Mouse (Mus musculus): ENCODE measurements around the gene Stat5b.

The Stat5b gene

DNA sequence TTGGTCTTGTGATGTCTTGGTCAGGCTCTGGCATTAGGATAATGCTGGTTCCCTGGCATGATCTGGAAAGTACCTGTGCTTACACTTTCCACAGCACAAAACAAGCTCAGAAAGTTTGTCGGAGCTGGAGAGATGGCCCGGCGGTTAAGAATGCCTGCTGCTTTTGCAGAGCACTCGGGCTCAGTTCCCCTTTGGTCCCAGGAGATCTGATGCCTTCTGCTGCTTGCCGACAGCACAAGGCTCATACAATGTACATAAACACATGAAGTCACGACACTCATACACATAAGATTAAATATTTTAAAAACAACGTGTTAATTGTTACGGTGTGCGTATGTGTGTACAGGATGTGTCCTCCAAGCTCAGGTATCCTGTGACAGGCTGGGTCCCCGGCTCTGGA, 74.6 kb downstream of the Stat5b start:
- no peak for DNase-seq (ENCODE audit: extremely low read depth, insufficient read length, low spot score)

DNA sequence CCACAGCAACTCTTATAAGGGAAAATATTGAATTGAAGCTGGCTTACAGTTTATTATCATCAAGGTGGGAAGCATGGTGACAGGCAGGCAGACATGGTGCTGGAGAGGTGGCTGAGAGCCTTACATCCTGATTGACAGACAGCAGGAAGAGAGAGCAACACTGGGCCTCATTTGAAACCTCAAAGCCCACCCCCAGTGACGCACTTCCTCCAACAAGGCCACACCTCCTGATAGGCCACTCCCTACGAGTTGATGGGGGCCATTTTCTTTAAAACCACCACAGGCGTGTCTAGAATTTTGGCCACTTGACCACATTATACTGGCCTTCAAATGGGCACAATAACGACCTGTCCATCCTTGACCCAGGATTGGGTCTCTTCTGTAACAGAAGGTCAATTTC, 76.3 kb downstream of the Stat5b start:
- no peak for DNase-seq (ENCODE audit: extremely low read depth, insufficient read length, low spot score)

DNA sequence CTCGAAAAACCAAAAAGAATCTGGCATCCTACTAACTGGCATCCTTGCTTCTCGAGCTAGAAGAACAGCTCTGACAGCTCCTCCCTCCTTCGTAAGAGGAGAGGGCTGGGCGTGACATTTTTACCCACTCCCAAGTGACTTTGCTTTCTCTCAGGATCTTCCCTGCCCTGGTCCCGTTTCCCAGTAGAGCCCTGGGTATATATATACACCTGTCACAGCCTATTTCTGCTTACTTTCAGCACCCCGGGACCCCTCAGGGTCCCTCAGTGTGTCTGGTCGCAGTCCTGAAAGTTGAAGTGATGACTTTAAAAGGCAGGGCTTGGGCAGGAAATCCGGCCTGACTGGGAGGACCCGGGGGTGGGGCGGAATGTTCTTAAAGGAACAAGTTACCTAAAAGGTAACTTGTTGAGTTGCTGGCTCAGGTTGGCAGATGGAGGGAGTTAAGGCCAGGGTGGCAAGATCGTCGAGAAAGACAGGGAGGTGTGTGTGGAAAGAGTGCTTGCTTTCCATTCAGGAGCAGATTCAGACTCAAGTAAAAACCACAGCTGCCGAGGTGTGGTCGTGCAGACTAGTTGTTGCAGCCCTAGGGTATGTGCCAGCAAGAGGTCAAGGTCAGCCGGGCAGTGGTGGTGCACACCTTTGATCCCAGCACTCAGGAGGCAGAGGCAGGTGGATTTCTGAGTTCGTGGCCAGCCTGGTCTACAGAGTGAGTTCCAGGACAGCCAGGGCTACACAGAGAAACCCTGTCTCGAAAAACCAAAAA, 79.7 kb downstream of the Stat5b start, which contains the start of gene Ghdc:
TSS of gene Ghdc (minus strand) at position 312 of the 763 bp plus-strand sequence.
- peak; percentile 80 for DNase-seq (ENCODE audit: extremely low read depth, insufficient read length, low spot score)

DNA sequence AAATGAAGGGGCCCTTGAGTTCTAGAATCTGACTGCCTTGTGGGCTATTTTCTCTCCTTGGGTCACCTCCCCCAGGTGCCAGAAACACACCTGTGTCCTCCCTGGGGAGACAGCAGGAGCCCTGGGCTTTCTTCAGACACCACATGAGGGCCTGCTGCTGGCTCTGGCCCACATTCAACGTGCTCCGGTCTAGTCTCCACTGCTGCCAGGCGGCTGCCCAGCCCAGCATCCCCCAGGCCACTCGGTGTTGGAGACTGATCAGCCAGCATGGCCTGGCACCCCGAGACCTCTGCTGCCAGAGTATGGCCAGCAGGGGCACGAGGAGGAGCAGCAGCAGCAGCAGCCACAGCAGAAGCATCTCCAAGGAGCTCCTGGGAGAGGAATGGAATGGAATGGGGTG, 80.5 kb downstream of the Stat5b start:
- peak; percentile 38 for DNase-seq (ENCODE audit: extremely low read depth, insufficient read length, low spot score)

DNA sequence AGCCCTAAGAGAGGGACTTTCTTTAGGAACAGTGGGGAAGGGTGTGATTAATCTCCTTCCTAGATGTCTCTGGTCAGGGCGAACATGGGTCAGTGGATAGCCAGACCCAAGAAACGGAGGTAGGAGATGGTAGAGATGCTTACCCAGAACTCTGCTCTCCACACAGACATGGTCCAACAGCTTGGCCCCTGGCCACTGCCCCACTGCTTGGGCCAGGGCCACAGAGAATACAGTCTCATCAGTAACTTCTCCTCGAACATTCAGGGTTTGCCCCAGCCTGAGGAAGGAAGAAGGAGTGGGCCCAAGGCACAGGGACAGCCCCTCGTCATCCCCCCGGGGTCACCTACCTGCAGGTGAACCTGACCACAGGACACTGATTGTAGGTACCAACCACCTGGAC, 82.7 kb downstream of the Stat5b start:
- DNase-seq (ENCODE audit: extremely low read depth, insufficient read length, low spot score), result no peak

DNA sequence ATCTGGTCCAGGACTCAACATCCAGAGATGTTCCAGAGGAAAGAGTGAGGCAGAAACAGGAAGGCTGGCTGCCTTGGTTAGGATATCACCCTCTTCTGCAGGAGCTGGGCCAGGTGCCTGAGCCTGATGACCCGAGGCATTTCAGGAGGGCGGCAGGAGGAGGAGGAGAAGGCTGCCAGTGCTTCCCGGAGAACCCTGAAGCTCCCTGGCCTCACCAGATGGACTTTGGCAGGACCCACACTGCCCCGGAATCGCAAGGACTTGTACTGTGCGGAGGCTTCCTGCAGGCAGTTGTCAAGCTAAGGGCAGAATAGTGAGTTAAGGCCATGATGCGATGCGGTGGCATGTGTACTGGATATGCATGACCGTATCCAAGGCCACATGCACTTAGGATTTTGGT, 83.8 kb downstream of the Stat5b start:
- no peak for DNase-seq (ENCODE audit: extremely low read depth, insufficient read length, low spot score)

DNA sequence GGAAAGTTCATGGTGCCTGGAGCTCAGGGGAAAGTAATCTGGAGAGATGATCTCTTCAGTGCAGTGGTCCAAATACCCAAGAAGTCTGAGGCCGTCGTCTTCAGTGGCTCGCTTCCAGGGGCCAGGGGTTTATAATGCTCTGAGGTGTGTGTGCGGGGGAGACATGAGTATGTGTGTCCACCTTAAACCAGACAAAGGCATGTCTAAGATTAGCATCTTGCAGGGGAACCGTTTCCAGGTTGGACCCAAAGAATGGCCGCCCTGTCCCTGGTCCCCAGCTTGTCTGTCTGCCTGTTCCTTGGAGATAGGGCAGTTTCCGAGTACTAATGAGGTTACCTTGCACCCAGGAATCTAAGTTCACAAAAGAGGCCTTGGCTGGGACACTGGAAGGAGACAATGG, 87.7 kb downstream of the Stat5b start, which contains the start of gene Hcrt:
TSS of gene Hcrt (minus strand) at position 101 of the 400 bp plus-strand sequence.
- DNase-seq (ENCODE audit: extremely low read depth, insufficient read length, low spot score), result no peak

DNA sequence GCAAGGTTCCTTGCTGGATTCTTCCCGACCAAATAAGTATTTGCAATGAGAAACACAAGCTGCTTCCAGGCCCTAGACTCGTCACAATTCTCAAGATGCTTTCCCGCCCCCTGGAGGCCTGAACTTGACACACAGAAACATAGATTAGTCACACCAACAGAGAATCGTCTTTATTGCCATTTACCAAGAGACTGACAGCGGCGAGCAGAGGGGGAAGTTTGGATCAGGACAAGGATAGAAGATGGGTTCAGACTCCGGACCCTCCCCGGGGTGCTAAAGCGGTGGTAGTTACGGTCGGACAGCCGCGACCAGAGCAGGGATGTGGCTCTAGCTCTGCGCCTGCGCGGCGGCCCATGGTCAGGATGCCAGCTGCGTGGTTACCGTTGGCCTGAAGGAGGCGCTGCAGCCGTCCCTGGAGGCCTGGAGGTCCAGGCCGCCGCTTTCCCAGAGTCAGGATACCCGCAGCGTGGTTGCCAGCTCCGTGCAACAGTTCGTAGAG, 88.9 kb downstream of the Stat5b start:
- no peak for DNase-seq (ENCODE audit: extremely low read depth, insufficient read length, low spot score)

DNA sequence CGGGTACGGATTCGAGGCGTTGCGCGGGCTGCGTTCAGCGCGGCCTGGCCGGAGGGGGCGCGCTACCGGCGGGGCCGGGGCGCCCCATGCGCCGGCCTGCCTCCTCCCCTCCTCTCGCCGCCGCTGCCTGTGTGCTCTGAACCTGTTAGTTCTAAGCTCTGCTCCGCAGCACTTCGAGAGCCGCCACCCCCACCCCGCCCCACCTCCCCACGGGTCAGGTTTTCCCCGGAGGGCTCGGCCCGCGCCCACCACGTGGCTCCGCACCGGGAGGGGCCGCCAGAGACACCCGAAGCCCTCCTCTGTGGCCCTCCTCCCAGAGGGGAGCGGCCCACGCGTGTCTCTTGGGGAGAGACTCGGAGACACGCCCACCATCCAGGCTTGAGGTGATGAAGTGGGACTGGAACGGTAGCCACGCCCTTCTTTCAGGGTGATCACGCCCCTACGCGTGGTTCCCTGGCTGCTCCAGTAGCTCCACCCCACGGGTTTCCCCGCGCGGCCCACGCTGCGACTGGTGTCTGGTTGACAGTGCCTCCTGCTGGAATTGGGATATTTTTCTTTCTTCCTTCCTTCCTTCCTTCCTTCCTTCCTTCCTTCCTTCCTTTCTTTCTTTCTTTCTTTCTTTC, 90.8 kb downstream of the Stat5b start, which contains the start of gene Kcnh4:
TSS of gene Kcnh4 (minus strand) at position 332 of the 623 bp plus-strand sequence.
- DNase-seq (ENCODE audit: extremely low read depth, insufficient read length, low spot score), result no peak

DNA sequence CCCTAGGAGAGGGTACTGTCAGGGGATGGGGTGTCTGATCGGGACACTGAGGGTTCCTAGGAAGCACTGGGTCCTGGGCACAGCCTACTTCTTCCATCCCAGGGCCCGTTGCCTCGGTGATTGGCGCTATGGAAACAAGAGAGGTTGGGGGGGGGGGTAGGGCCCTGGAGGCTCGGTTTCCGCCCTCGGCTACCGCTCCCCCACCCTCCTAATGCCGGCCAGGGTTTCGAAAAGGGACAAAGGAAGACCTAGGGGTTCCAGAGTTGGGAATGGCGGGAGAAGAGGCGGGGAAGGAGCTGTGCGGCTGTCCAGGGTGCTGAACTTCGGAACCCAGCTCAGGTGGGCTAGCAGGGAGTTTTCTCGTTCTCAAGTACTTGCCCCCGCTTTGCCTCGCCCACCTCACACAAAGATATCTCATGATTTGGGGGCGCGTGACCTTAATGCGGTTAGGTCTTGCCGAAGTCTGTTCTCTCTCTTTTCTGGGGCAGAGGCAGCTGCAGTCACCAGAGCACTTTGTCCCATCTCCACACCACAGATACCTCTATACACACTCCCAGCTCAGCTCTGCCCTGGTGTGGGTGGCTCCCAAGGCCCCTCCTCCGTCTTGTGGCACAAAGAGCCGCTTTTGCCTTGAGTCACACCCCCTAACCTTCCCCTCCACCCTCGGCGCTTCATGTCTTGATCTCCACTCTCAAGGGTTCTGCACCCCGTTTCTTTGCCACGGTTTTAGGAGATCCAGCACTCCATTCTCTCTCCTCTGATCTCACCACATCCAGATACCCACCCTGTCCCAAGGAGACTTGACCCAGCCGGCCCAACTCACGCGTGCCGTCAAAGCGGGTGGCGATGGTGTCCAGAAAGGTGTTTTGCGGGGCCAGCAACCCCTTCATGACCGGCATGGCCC, 91.6 kb downstream of the Stat5b start:
- no peak for DNase-seq (ENCODE audit: extremely low read depth, insufficient read length, low spot score)

DNA sequence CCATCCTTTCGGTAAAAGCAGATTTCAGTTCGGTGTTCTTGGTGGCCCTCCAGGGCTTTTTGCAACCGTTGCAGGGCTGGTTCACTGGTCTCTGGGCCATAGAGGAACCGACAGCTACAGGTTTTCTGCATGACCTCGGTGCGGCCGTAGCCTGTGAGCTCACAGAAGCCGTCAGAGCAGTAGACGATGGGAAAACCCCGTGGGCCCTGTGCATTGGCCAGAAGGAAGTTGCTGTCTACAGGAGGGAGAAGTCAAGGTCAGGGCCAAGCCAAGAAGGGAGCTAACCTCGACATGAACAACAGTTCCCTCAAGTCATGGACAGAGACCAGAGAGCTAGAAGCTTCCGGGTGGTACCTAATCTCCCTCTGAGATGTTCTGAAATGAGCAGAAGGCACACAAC, 93.0 kb downstream of the Stat5b start:
- no peak for DNase-seq (ENCODE audit: extremely low read depth, insufficient read length, low spot score)

DNA sequence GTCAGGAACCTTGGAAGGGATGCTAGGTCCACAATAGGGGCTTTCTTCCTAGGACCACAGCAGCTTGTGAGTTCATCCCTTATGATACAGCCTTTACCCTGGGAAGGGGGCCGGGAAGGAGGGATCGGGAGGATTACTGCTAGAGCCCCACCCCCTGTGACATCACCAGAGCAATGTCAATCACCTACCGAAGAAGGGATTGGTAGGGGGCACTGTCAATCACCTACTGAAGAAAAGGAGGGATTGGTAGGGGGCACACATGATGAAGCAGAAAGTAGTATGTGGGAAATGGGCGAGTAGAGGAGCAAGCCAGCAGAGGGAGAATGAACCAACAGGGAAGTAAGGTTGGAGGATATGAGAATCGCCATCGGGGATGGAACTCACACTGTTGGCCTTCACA, 94.0 kb downstream of the Stat5b start:
- DNase-seq (ENCODE audit: extremely low read depth, insufficient read length, low spot score), result no peak

DNA sequence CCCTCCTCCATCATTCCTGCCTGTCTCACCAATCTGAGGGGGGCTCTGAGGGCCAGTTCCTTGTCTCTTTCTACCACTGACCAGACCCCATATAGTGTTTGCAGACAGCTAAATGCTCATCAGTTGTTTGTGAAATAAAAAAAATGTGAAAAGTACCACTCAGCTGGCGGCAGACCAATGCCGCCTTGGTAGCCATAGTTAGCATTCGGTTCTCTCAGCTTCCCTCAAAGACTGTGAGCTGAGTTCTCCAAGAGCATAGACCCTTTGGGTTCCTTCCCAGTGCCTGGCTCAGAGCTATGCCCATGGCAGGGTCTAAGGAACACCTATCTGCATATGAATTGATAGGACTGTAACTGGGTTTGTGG, 95.8 kb downstream of the Stat5b start:
- no peak for DNase-seq (ENCODE audit: extremely low read depth, insufficient read length, low spot score)

DNA sequence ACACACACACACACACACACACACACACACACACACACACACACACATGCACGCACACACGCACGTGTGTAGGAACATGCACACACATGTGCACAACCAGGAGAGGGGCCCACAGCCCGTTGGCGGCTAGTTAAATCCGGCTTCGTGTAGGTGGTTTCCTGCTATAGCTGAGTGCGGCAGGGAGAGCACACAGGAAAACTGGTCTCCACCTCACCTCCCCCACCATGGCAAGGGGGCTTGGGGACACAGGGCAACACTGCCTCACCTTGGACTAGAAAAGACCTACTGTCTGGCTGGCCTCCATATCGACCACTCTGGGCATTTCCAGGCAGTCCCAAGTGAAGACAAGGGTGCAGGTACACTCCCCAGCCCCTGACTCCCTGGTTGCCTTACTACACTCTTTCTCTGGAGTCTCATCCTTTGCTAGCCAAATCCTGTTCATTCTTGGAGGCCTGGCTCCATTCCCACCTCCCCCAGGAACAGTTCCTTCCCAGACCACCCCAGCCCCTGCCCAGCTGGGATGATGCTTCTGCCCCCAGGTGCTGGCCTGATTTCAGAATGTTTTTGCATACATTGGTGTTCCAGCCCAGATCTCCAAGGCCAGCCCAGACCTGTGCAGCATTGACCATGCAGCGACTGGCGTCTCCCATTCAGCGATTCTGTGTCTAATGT, 96.4 kb downstream of the Stat5b start:
- DNase-seq (ENCODE audit: extremely low read depth, insufficient read length, low spot score), result no peak

DNA sequence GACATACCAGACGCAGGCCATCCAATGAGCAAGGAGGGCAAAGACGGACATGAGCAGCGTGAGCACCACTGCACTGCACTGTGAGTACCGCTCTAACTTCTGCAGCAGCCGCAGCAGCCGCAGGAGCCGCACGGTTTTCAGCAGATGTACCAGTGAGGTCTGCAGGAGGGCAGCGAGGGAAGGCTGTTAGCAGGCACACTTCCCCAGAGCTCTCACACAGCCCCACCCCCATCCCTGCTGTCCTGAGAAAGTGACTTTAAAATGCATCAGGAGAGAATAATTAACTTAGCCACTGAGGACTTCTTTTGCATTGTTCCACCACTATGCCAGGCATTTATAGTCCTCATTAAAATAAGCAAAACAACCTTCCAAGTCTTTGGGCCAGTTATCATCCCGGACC, 98.2 kb downstream of the Stat5b start:
- DNase-seq (ENCODE audit: extremely low read depth, insufficient read length, low spot score), result no peak

DNA sequence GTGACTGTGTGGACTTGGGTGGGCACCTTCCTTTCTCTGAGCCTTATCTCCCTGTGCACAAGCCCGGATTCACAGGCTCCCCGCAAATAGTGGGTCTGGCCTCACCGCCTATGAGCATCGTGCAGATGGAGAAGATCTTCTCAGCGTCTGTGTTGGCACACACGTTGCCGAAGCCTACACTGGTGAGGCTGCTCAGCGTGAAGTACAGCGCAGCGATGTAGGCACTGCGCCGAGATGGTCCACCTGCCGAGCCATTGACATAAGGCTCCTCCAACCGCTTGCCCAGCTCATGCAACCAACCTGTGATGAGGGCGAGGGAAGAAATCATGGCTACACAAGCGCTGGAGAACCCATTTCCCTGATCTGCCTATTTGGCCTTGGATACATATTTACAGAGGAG, 100.4 kb downstream of the Stat5b start:
- DNase-seq (ENCODE audit: extremely low read depth, insufficient read length, low spot score), result no peak

DNA sequence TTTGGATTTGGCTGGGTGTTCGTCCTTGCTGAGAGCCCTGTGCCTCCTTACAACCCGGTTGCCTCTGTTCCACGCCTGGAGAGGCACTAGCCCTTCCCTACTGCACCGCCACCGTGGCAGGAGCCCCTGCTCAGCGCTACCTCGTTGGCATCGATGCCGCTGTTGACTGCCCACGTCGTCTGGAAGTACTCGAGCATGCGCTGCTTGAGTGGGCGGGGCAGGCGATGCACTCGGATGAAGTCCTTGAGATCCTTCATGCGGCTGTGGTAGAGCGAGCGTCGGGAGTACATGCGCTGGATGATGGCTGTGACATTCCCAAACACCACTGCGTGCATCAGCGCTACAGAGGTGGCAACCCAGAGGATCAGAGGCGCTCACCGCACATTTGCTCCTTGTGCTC, 101.1 kb downstream of the Stat5b start:
- DNase-seq (ENCODE audit: extremely low read depth, insufficient read length, low spot score), result no peak

DNA sequence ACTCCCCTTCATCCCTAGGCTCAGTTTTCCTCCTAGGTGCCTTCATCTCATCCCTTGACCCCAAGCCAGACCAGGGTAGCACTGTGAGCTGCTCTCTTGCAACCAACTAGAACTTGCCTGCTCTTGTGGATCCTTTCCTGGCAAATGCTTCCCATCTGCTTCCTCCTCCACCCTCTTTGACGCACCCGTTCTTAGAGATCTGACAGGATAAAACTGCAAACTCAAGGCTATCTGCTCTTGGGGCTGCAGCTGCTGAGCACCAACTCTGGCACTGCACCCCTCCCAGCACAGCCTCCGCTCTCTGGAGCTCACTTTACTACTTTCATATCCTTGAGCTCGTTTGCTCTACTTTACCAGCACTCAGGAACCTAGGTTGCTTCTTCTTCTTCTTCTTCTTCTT, 101.9 kb downstream of the Stat5b start:
- no peak for DNase-seq (ENCODE audit: extremely low read depth, insufficient read length, low spot score)

DNA sequence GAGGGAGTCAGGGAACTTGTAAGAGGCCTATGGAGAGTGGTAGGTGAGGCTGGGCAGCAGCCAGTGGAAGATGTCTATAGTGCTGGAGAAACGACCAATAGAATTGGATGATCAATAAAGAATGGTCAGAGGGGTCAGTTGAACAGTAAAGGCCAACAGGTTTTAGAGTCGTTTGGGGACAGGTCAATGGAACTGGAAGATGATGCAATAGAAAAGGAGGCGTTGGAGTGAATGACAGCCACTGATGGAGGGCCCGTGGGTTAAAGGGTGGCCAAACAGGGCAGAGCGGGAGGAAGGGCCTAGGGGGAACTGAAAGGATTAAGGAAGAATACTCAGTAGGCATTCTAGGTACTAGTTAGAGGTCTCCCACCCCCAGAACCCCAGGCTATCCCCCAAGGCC, 103.4 kb downstream of the Stat5b start:
- no peak for DNase-seq (ENCODE audit: extremely low read depth, insufficient read length, low spot score)

DNA sequence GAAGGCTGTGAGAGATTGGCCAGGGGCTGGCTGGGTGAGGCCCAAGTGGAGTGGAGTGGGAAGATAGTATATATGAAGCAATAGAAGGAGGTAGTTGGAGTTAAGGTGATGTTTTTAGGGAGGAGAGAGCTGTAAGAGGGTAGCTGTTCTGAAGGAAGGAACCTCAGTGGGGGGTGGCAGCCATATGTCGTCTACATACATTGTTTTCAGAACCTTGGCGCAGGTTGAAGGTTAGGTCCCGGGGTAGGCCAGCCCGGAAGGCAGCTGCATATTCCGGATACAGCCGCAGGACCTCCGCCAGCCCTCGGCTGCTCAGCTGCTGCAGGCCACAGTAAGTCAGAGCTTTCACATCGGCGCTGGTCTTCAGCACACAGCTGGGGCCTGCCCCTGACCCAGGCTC, 104.0 kb downstream of the Stat5b start:
- DNase-seq (ENCODE audit: extremely low read depth, insufficient read length, low spot score), result no peak

DNA sequence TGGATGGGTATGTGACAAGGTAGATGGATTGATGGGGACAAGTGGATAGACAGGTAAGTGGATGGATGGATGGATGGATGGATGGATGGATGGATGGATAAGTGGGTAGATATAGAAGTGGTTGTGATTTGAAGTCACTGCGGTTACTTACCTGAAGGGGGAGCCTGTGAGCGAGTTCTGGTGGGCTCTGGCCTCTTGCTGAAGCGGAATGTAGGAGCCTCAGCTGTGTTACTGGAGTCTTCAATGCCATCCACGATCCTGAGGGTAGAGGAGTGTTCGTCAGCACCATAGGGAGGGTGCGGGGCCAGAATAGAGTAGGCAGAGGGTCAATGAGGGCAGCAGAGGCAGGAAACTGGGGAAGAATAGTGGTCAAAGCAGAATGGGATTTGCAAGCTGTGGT, 105.4 kb downstream of the Stat5b start:
- no peak for DNase-seq (ENCODE audit: extremely low read depth, insufficient read length, low spot score)

All from 3134 (cell line).